Mouse (Mus musculus) small intestine, adult 2 months (tissue): ENCODE data around the gene Smpd1.

Source experiments
- CTCF ChIP-seq: fragments of 200-500 bp; IDR thresholded peaks from 2 replicates; pipeline ENCODE4 v1.5.1; 2012; ENCODE audit warnings: low read depth, mild to moderate bottlenecking, control low read depth, inconsistent platforms, low read length, moderate library complexity, mixed read lengths; ENCODE audit not compliant: insufficient replicate concordance, insufficient read length; ENCODE audit errors: extremely low read depth
- POLR2A ChIP-seq: fragments of 200-500 bp; IDR thresholded peaks from 2 replicates; pipeline ENCODE4 v1.6.1; 2012; ENCODE audit warnings: low read depth, mild to moderate bottlenecking, control low read depth, inconsistent platforms, low read length, moderate library complexity

- TF ChIP-seq POLR2A (no peak), CTCF (no peak)
These were observed 34.8 kb upstream of the Smpd1 start for GRCm38 (mm10) chr7:105519336-105519735.
